In the genomic region with DNA sequence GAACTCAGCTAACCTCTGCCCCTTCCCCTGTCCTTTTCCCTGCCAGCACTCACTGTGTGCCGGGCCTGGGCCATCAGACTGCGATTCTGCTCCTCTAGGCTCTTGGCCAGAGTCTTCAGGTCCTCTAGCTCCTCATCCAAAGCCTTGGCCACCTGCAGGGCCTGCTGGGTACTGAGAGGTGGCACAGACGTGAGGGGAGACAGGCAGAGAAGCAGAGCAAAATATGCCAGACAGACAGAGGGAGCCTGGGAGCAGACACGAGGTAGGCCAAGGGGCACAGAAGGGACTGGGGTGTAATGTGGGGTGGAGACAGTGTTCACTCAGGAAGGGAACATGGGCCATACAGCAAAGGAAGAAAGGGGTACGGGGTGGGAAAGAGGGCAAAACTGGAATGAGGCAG, we compare ENCODE assay signal across 16 mouse cellular contexts. TPM values are rescaled to one million over a fixed set of nuclear protein-coding genes. Genes with fewer than 3 reads are reported as not detected.
DNase-seq lines count a peak whose midpoint lies in the region; ATAC-seq lines count a peak whose summit lies in the region.
"Had no signal": no experiment of that assay in that cellular context is flagged by ENCODE, and none has a peak within 500 bp of the region (broad histone marks: within the 10 kb centered on the region; RNA-seq: fewer than 3 reads in every experiment).

No protein-coding gene starts in this region.

- no peaks in the 10 kb centered on the region for H3K27me3 ChIP-seq in intestine, embryonic 16.5 days (replicated peaks; ENCODE audit: control insufficient read depth, insufficient read depth, low read length)
- H3K27me3 ChIP-seq in intestine, embryonic 15.5 days (replicated peaks), result peaks cover 25% of the 10 kb centered on the region
- peaks cover 23% of the 10 kb centered on the region; the same call in 1 of the 2 replicates for H3K27me3 ChIP-seq in neural tube, embryonic 12.5 days (replicated peaks)
- H3K27me3 ChIP-seq in kidney, embryonic 16.5 days (ENCODE audit: insufficient read depth, low read length), result peaks cover 16% of the 10 kb centered on the region

- H3K9ac ChIP-seq in intestine, embryonic 16.5 days (ENCODE audit: low read depth, low read length), result 0 out of 2 replicates have a peak overlapping the region, but pooled peaks have one; percentile 32
- no peak overlapping the region for H3K9ac ChIP-seq in intestine, embryonic 15.5 days
- H3K9ac ChIP-seq in neural tube, embryonic 12.5 days, result 0 out of 2 replicates have a peak overlapping the region, but pooled peaks have one; percentile 18
- H3K9ac ChIP-seq in kidney, embryonic 16.5 days (replicated peaks; ENCODE audit: low read length), result no peak overlapping the region
- H3K9ac ChIP-seq: embryonic facial prominence, embryonic 13.5 days; heart, embryonic 13.5 days had no signal

- 64% methylated on average over 5 of the region's 5 CpGs for WGBS in intestine, embryonic 16.5 days
- 67% methylated on average over 5 of the region's 5 CpGs for WGBS in intestine, embryonic 15.5 days
- WGBS in neural tube, embryonic 12.5 days, result 72% methylated on average over 5 of the region's 5 CpGs
- 49% methylated on average over 5 of the region's 5 CpGs for WGBS in kidney, embryonic 16.5 days

- H3K4me3 ChIP-seq in intestine, embryonic 16.5 days (ENCODE audit: low read length), result no peak overlapping the region
- no peak overlapping the region for H3K4me3 ChIP-seq in intestine, embryonic 15.5 days (replicated peaks)
- H3K4me3 ChIP-seq in neural tube, embryonic 12.5 days, result no peak overlapping the region
- no peak overlapping the region for H3K4me3 ChIP-seq in kidney, embryonic 16.5 days (ENCODE audit: low read length)
- H3K4me3 ChIP-seq: embryonic facial prominence, embryonic 13.5 days; heart, embryonic 13.5 days had no signal

- ATAC-seq in intestine, embryonic 16.5 days, result no peak
- ATAC-seq in intestine, embryonic 15.5 days, result no peak
- ATAC-seq in neural tube, embryonic 12.5 days (ENCODE audit: low FRiP score, low read depth), result no peak
- ATAC-seq in kidney, embryonic 16.5 days (ENCODE audit: low FRiP score, low TSS enrichment), result no peak
- ATAC-seq: midbrain, embryonic 16.5 days; Patski had no signal

- no peaks in the 10 kb centered on the region for H3K9me3 ChIP-seq in intestine, embryonic 16.5 days (ENCODE audit: control insufficient read depth, low read length)
- no peaks in the 10 kb centered on the region for H3K9me3 ChIP-seq in intestine, embryonic 15.5 days
- no peaks in the 10 kb centered on the region for H3K9me3 ChIP-seq in neural tube, embryonic 12.5 days
- H3K9me3 ChIP-seq in kidney, embryonic 16.5 days (ENCODE audit: low read length), result no peaks in the 10 kb centered on the region
- H3K9me3 ChIP-seq: embryonic facial prominence, embryonic 13.5 days; heart, embryonic 13.5 days had no signal

- no peaks in the 10 kb centered on the region for H3K36me3 ChIP-seq in intestine, embryonic 16.5 days (ENCODE audit: control insufficient read depth, insufficient read depth, low read length)
- H3K36me3 ChIP-seq in intestine, embryonic 15.5 days, result no peaks in the 10 kb centered on the region
- H3K36me3 ChIP-seq in neural tube, embryonic 12.5 days, result no peaks in the 10 kb centered on the region
- H3K36me3 ChIP-seq in kidney, embryonic 16.5 days (ENCODE audit: insufficient read depth, low read length), result no peaks in the 10 kb centered on the region
- H3K36me3 ChIP-seq: embryonic facial prominence, embryonic 13.5 days; heart, embryonic 13.5 days had no signal

- DNase-seq in neural tube, embryonic 10.5 days (ENCODE audit: extremely low spot score, low spot score), result no peak
- peak; percentile 74 to 76 for DNase-seq in cerebellum, postnatal 25 days
- DNase-seq in c-Kit-positive CD71-positive TER-119-positive erythroid progenitor cells, embryonic 14.5 days (ENCODE audit: low spot score), result no peak
- DNase-seq: adrenal gland, adult 8-10 months; liver had no signal

- no peak overlapping the region for H3K4me2 ChIP-seq in intestine, embryonic 16.5 days (ENCODE audit: low read depth, low read length)
- no peak overlapping the region for H3K4me2 ChIP-seq in intestine, embryonic 15.5 days (replicated peaks)
- H3K4me2 ChIP-seq in neural tube, embryonic 12.5 days (replicated peaks), result no peak overlapping the region
- no peak overlapping the region for H3K4me2 ChIP-seq in kidney, embryonic 16.5 days (replicated peaks; ENCODE audit: low read depth, low read length)
- H3K4me2 ChIP-seq: embryonic facial prominence, embryonic 13.5 days; heart, embryonic 13.5 days had no signal

- no peak overlapping the region for H3K27ac ChIP-seq in intestine, embryonic 16.5 days (ENCODE audit: low read length)
- no peak overlapping the region for H3K27ac ChIP-seq in intestine, embryonic 15.5 days
- no peak overlapping the region for H3K27ac ChIP-seq in neural tube, embryonic 12.5 days
- H3K27ac ChIP-seq in kidney, embryonic 16.5 days (ENCODE audit: low read length), result no peak overlapping the region
- H3K27ac ChIP-seq: embryonic facial prominence, embryonic 13.5 days; heart, embryonic 13.5 days had no signal

- H3K4me1 ChIP-seq in intestine, embryonic 16.5 days (ENCODE audit: control insufficient read depth, insufficient read depth, low read length), result no peaks in the 10 kb centered on the region
- peaks cover 5% of the 10 kb centered on the region for H3K4me1 ChIP-seq in intestine, embryonic 15.5 days (replicated peaks)
- peaks cover 7% of the 10 kb centered on the region for H3K4me1 ChIP-seq in neural tube, embryonic 12.5 days
- peaks cover 8% of the 10 kb centered on the region; the same call in 1 of the 2 replicates for H3K4me1 ChIP-seq in kidney, embryonic 16.5 days (ENCODE audit: insufficient read depth, low read length)

RNA-seq across cellular contexts. Expression of gene Ccdc155, which starts 11.3 kb away (rescaled TPM):
- polyA plus RNA-seq in intestine, embryonic 16.5 days (2015; fragmentation: Nextera tagmentation; extraction: Ambion mirVana), result 0.44 and 0.62 TPM in 2 replicates
- 0.61 and 0.69 TPM in 2 replicates for polyA plus RNA-seq in intestine, embryonic 15.5 days (2015; fragmentation: Nextera tagmentation; extraction: Ambion mirVana)
- polyA plus RNA-seq in neural tube, embryonic 12.5 days (2016; fragmentation: Nextera tagmentation; extraction: Ambion mirVana), result 0.42 and 0.74 TPM in 2 replicates
- 0.85 and 0.86 TPM in 2 replicates for polyA plus RNA-seq in kidney, embryonic 16.5 days (2015; fragmentation: Nextera tagmentation; extraction: Ambion mirVana)

RNA-seq across cellular contexts. Expression of gene Pth2, which starts 12.6 kb away (rescaled TPM):
- not detected in 2 replicates for polyA plus RNA-seq in intestine, embryonic 16.5 days (2015; fragmentation: Nextera tagmentation; extraction: Ambion mirVana)
- polyA plus RNA-seq in intestine, embryonic 15.5 days (2015; fragmentation: Nextera tagmentation; extraction: Ambion mirVana), result not detected in 2 replicates
- not detected in 2 replicates for polyA plus RNA-seq in neural tube, embryonic 12.5 days (2016; fragmentation: Nextera tagmentation; extraction: Ambion mirVana)
- polyA plus RNA-seq in kidney, embryonic 16.5 days (2015; fragmentation: Nextera tagmentation; extraction: Ambion mirVana), result not detected in 2 replicates
- polyA plus RNA-seq: embryonic facial prominence, embryonic 13.5 days; forebrain, embryonic 11.5 days; heart, embryonic 13.5 days; hindbrain, embryonic 11.5 days; kidney, embryonic 14.5 days; Patski had no signal

RNA-seq across cellular contexts. Expression of gene Gfy, which starts 14.0 kb away (rescaled TPM):
- not detected in 2 replicates for polyA plus RNA-seq in intestine, embryonic 16.5 days (2015; fragmentation: Nextera tagmentation; extraction: Ambion mirVana)
- polyA plus RNA-seq in intestine, embryonic 15.5 days (2015; fragmentation: Nextera tagmentation; extraction: Ambion mirVana), result not detected in 2 replicates
- polyA plus RNA-seq in neural tube, embryonic 12.5 days (2016; fragmentation: Nextera tagmentation; extraction: Ambion mirVana), result not detected in 2 replicates
- not detected in 2 replicates for polyA plus RNA-seq in kidney, embryonic 16.5 days (2015; fragmentation: Nextera tagmentation; extraction: Ambion mirVana)
- polyA plus RNA-seq: heart, embryonic 13.5 days; hindbrain, embryonic 11.5 days; kidney, embryonic 14.5 days; midbrain, embryonic 16.5 days; Patski had no signal

RNA-seq across cellular contexts. Expression of gene Dkkl1, which starts 18.5 kb away (rescaled TPM):
- polyA plus RNA-seq in intestine, embryonic 16.5 days (2015; fragmentation: Nextera tagmentation; extraction: Ambion mirVana), result 0.86 and 1.3 TPM in 2 replicates
- 1.0 and 1.1 TPM in 2 replicates for polyA plus RNA-seq in intestine, embryonic 15.5 days (2015; fragmentation: Nextera tagmentation; extraction: Ambion mirVana)
- 7.5 and 7.6 TPM in 2 replicates for polyA plus RNA-seq in neural tube, embryonic 12.5 days (2016; fragmentation: Nextera tagmentation; extraction: Ambion mirVana)
- polyA plus RNA-seq in kidney, embryonic 16.5 days (2015; fragmentation: Nextera tagmentation; extraction: Ambion mirVana), result 0.78 TPM in 1 of 2 replicates, not detected in the other
- polyA plus RNA-seq: Patski had no signal

RNA-seq across cellular contexts. Expression of gene Tead2, which starts 22.1 kb away (rescaled TPM):
- polyA plus RNA-seq in intestine, embryonic 16.5 days (2015; fragmentation: Nextera tagmentation; extraction: Ambion mirVana), result 69.6 and 82.1 TPM in 2 replicates
- polyA plus RNA-seq in intestine, embryonic 15.5 days (2015; fragmentation: Nextera tagmentation; extraction: Ambion mirVana), result 93.2 and 97.0 TPM in 2 replicates
- 173 and 178 TPM in 2 replicates for polyA plus RNA-seq in neural tube, embryonic 12.5 days (2016; fragmentation: Nextera tagmentation; extraction: Ambion mirVana)
- polyA plus RNA-seq in kidney, embryonic 16.5 days (2015; fragmentation: Nextera tagmentation; extraction: Ambion mirVana), result 195 and 203 TPM in 2 replicates

Comparison
In these comparisons a context has a peak if more than half of its experiments do, and no peak if none do; other contexts are left out.
1. H3K9ac ChIP-seq: peak in intestine, embryonic 16.5 days (single experiment) and neural tube, embryonic 12.5 days (single experiment); none in intestine, embryonic 15.5 days (single experiment) and kidney, embryonic 16.5 days (single experiment).
2. DNase-seq: peak in cerebellum, postnatal 25 days (2 of 2); none in neural tube, embryonic 10.5 days (single experiment) and c-Kit-positive CD71-positive TER-119-positive erythroid progenitor cells, embryonic 14.5 days (single experiment).